Mouse (Mus musculus) hindbrain, embryonic 11.5 days (tissue): ENCODE measurements at regions not wholly inside any gene's neighbourhood (a gene's known extent, or its start where the extent isn't known, plus 50 kb on each side); places are given as distances from the start of the nearest gene placed in this dataset.

Source experiments
- ATAC-seq: fragments of 200-750 bp; cut with Nextera tagmentation; 2 replicates; pipeline ENCODE4 v1.8.0; 2017; ENCODE audit warnings: mild to moderate bottlenecking, moderate TSS enrichment, moderate library complexity; ENCODE audit not compliant: low FRiP score
- DNase-seq: peaks from one replicate; pipeline ENCODE4 v3.0.0-alpha.2; 2015; ENCODE audit warnings: low spot score
- H3K27ac ChIP-seq: fragments of 300-500 bp; sonication (generic); 2 replicates; pipeline ENCODE4 v1.5.1; 2014; ENCODE audit warnings: mild to moderate bottlenecking, low read depth, low read length
- H3K27me3 ChIP-seq: fragments of 300-500 bp; sonication (generic); 2 replicates; pipeline ENCODE4 v1.6.1; 2014; ENCODE audit warnings: mild to moderate bottlenecking, low read length, moderate library complexity, mixed read lengths; ENCODE audit not compliant: control insufficient read depth, insufficient read depth
- H3K36me3 ChIP-seq: fragments of 300-500 bp; sonication (generic); 2 replicates; pipeline ENCODE4 v1.6.1; 2014; ENCODE audit warnings: mild to moderate bottlenecking, low read length, moderate library complexity, mixed read lengths; ENCODE audit not compliant: control insufficient read depth, insufficient read depth
- H3K4me1 ChIP-seq: fragments of 300-500 bp; sonication (generic); replicated peaks from 2 replicates; pipeline ENCODE4 v1.6.1; 2014; ENCODE audit warnings: low read length, mixed read lengths; ENCODE audit not compliant: control insufficient read depth, insufficient read depth
- H3K4me2 ChIP-seq: fragments of 300-500 bp; sonication (generic); replicated peaks from 2 replicates; pipeline ENCODE4 v1.6.1; 2014; ENCODE audit warnings: mild to moderate bottlenecking, low read depth, low read length
- H3K4me3 ChIP-seq: fragments of 300-500 bp; sonication (generic); 2 replicates; pipeline ENCODE4 v1.5.1; 2014; ENCODE audit warnings: low read depth, low read length
- H3K9ac ChIP-seq: fragments of 300-500 bp; sonication (generic); 2 replicates; pipeline ENCODE4 v1.6.1; 2014; ENCODE audit warnings: low read depth, low read length
- H3K9me3 ChIP-seq: fragments of 300-500 bp; sonication (generic); 2 replicates; pipeline ENCODE4 v1.6.1; 2016; ENCODE audit warnings: low read length; ENCODE audit not compliant: control insufficient read depth
- WGBS: fragments of 180-500 bp; shearing (Covaris S2); extraction: QIAGEN DNeasy Blood & Tissue Kit; methylation state at CpG from one replicate; pipeline ENCODE4 v1.1.7; 2014; 5-methylcytosine and 5-hydroxymethylcytosine counted together

DNA sequence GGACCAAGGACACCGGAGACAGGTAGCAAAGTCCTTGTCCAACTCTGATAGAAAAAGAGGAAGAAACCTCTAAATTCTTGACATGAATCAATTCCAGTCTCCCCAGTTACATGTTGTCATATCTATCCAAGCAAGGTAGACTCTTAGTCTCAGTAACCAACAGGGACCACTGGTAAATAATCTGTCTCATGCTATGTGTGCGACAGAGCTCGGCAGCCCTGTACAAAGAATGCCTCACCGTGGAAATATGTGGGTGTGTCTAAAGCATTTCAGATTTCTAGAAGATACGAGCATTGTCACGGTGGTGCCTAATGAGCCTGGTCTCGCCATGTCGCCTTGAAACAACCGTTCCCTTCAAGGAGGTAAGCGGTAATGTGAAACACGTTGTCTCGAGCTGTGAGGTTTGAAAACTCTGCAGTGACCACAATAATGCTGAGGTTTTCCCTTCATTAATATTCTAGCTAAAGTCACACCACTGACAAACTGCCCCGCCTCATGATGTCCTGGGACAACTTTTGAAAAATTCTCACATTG lies 2197.6 kb upstream of the Gm7489 start:
- ATAC-seq (no peak), DNase-seq (no peak)
- Histone ChIP-seq H3K9ac (no peak overlapping the region), H3K4me3 (no peak overlapping the region), H3K9me3 (no peaks in the 10 kb centered on the region), H3K27me3 (no peaks in the 10 kb centered on the region), H3K27ac (no peak overlapping the region), H3K4me2 (no peak overlapping the region), H3K36me3 (no peaks in the 10 kb centered on the region), H3K4me1 (no peaks in the 10 kb centered on the region)
- 73% methylated on average over 13 of the region's 13 CpGs for WGBS

DNA sequence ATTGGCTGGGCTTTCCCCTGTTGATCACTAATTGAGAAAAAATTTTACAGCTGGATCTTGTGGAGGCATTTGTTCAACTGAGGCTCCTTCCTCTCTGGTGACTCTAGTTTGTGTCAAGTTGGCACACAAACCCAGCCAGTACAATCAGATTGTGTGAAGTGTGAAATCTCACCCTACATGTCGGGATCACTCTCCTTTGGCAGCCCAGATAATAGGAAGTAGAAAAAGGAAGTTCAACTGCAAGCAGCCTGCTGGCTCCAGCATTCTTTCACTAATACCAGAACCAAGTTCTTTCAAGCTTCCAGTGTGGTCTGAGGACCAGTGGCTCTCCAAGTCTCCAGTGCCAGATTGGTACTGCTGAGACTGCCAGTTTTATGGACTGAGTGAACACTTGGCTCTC lies 2195.2 kb upstream of the Gm7489 start:
- 81% methylated on average over 1 of the region's 1 CpGs for WGBS
- Histone ChIP-seq H3K4me3 (no peak overlapping the region), H3K36me3 (no peaks in the 10 kb centered on the region), H3K4me1 (no peaks in the 10 kb centered on the region), H3K9me3 (no peaks in the 10 kb centered on the region), H3K9ac (no peak overlapping the region), H3K4me2 (no peak overlapping the region), H3K27ac (no peak overlapping the region), H3K27me3 (no peaks in the 10 kb centered on the region)
- ATAC-seq, result no peak
- DNase-seq, result no peak

GRCm38 (mm10) chr15:51692671-51693070 lies 2192.0 kb upstream of the Gm7489 start:
- Histone ChIP-seq H3K4me3 (no peak overlapping the region), H3K27ac (no peak overlapping the region), H3K9me3 (no peaks in the 10 kb centered on the region), H3K4me1 (no peaks in the 10 kb centered on the region), H3K27me3 (no peaks in the 10 kb centered on the region), H3K36me3 (no peaks in the 10 kb centered on the region), H3K9ac (no peak overlapping the region), H3K4me2 (no peak overlapping the region)
- DNase-seq (no peak), ATAC-seq (no peak)
- 87% methylated on average over 4 of the region's 4 CpGs for WGBS

DNA sequence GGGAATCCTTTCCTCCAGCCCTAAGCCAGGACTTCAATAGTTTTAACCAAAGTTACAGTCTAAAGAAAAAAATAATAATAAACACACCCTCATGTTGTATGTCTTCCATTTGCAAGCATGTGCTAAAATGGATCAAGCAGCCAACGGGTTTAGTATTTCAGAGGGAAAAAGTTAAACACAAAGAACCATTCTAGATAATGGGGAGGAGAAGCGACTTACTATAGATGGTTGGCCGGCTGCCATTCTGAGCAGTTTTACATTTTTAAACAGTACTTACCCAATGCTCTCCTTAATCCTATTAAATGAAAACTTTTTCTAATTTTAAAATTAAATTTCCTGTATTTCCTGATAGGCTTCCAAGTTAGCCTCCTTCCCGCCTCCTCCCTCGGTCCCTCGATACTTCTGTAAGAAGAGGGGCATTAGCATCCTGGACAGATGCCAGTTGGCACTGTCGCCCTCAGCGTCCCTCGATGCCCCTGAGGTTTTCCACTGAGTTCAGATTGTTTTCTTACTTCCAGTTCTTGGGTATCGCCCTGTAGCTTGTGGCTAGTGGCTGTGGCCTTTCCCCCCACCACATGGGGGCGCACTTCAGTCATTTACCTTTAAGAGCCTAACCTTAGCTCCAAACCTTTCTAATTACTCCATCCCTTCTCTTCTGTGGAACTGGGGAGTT lies 2188.2 kb upstream of the Gm7489 start:
- 86% methylated on average over 11 of the region's 11 CpGs for WGBS
- Histone ChIP-seq H3K36me3 (no peaks in the 10 kb centered on the region), H3K27me3 (no peaks in the 10 kb centered on the region), H3K4me3 (no peak overlapping the region), H3K9ac (no peak overlapping the region), H3K4me2 (no peak overlapping the region), H3K27ac (no peak overlapping the region), H3K4me1 (no peaks in the 10 kb centered on the region), H3K9me3 (no peaks in the 10 kb centered on the region)
- DNase-seq (no peak), ATAC-seq (no peak)

DNA sequence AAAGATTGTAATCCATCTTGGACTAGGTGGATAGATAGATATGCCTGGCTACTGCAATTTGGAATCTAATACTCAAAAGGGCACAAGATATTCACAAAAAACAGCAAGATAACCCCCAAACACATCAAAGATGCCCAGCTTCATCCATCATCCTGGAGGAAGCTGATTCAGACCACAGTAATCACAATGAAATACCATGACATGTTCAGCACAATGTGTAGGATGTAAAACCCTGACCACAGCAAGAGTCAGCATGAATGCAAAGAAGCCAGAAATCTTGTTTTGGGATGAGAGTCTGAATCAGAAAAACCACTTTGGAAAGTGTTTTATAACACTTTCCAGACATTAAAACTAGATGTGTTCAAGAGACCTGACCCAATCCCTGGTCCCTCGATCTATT lies 2180.5 kb upstream of the Gm7489 start:
- DNase-seq, result no peak
- no peak overlapping the region for H3K4me3 ChIP-seq
- no peaks in the 10 kb centered on the region for H3K4me1 ChIP-seq
- H3K27ac ChIP-seq, result no peak overlapping the region
- ATAC-seq, result no peak
- no peak overlapping the region for H3K9ac ChIP-seq
- no peak overlapping the region for H3K4me2 ChIP-seq
- no peaks in the 10 kb centered on the region for H3K27me3 ChIP-seq
- no peaks in the 10 kb centered on the region for H3K9me3 ChIP-seq
- 91% methylated on average over 1 of the region's 1 CpGs for WGBS
- no peaks in the 10 kb centered on the region for H3K36me3 ChIP-seq

GRCm38 (mm10) chr15:51709871-51710655 lies 2174.6 kb upstream of the Gm7489 start:
- Histone ChIP-seq H3K4me1 (no peaks in the 10 kb centered on the region), H3K9ac (no peak overlapping the region), H3K36me3 (no peaks in the 10 kb centered on the region), H3K27ac (no peak overlapping the region), H3K9me3 (no peaks in the 10 kb centered on the region), H3K27me3 (no peaks in the 10 kb centered on the region), H3K4me3 (no peak overlapping the region), H3K4me2 (no peak overlapping the region)
- 0 out of 2 replicates have a peak, but pooled peaks have one; percentile 30 for ATAC-seq
- 53% methylated on average over 13 of the region's 13 CpGs for WGBS
- DNase-seq, result no peak

DNA sequence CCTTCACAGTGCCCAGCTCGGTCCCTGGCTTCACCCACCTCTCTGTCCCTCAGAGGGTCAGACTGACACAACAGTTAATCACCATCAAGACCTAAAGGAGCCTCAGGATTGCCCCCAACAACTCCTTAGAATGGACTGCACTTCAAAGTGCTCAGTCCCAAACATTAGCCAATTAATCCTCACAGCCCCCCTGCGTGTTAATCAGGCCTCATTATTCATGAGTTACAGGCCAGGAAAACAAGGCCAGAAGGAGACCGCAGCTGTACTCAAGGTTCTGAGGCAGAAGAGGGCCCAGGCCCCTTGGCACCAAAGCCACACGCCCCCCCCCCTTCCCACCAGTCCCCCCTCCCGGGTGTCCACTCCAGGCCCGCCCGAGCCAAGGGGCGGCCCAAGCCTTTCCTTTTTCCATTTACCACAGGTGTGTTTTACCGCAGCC lies 2163.8 kb upstream of the Gm7489 start:
- H3K9ac ChIP-seq, result no peak overlapping the region
- peak; percentile 25; the same call in 1 of the 2 replicates for ATAC-seq
- H3K36me3 ChIP-seq, result no peaks in the 10 kb centered on the region
- H3K27ac ChIP-seq, result no peak overlapping the region
- no peaks in the 10 kb centered on the region for H3K27me3 ChIP-seq
- DNase-seq, result no peak
- no peaks in the 10 kb centered on the region for H3K4me1 ChIP-seq
- no peaks in the 10 kb centered on the region for H3K9me3 ChIP-seq
- H3K4me2 ChIP-seq, result no peak overlapping the region
- WGBS, result 27% methylated on average over 9 of the region's 9 CpGs
- H3K4me3 ChIP-seq, result no peak overlapping the region

DNA sequence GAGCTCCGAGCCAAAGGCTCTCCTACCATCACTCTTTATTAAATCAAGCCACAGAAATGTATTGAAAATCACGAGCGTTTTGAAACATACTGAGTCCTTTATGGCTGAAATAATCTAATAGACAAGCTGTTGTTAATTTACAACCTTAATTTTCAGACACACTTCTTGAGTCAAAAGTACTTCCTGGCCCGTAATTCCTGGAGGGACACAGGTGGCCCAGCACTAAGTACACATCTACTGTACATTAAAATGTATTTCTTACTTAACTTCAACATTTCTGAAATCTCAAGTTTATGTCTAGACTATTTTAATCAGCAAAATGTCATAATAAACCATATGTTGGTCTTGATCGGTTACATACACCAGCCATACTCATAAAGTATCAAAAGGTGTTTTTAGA lies 2163.3 kb upstream of the Gm7489 start:
- H3K27ac ChIP-seq, result no peak overlapping the region
- H3K36me3 ChIP-seq, result no peaks in the 10 kb centered on the region
- no peak overlapping the region for H3K9ac ChIP-seq
- ATAC-seq (no peak), DNase-seq (no peak)
- no peak overlapping the region for H3K4me2 ChIP-seq
- H3K27me3 ChIP-seq, result no peaks in the 10 kb centered on the region
- no peaks in the 10 kb centered on the region for H3K9me3 ChIP-seq
- WGBS, result 81% methylated on average over 5 of the region's 5 CpGs
- no peaks in the 10 kb centered on the region for H3K4me1 ChIP-seq
- no peak overlapping the region for H3K4me3 ChIP-seq

GRCm38 (mm10) chr15:51724127-51724526 lies 2160.6 kb upstream of the Gm7489 start:
- H3K27ac ChIP-seq, result no peak overlapping the region
- ATAC-seq (no peak), DNase-seq (no peak)
- H3K36me3 ChIP-seq, result no peaks in the 10 kb centered on the region
- H3K9ac ChIP-seq, result no peak overlapping the region
- 71% methylated on average over 7 of the region's 7 CpGs for WGBS
- H3K4me3 ChIP-seq, result no peak overlapping the region
- no peak overlapping the region for H3K4me2 ChIP-seq
- no peaks in the 10 kb centered on the region for H3K9me3 ChIP-seq
- H3K4me1 ChIP-seq, result no peaks in the 10 kb centered on the region
- no peaks in the 10 kb centered on the region for H3K27me3 ChIP-seq
